In genomic region chr4:155283001-155283503, GRCm38 (mm10) we compare ENCODE assay signal across 9 mouse cellular contexts. TPM values are rescaled to one million over a fixed set of nuclear protein-coding genes. Genes with fewer than 3 reads are reported as not detected.
DNase-seq lines count a peak whose midpoint lies in the region; ATAC-seq and TF ChIP-seq lines count a peak whose summit lies in the region.
"Had no signal": no experiment of that assay in that cellular context is flagged by ENCODE, and none has a peak within 500 bp of the region (broad histone marks: within the 10 kb centered on the region; RNA-seq: fewer than 3 reads in every experiment).

No protein-coding gene starts in this region.

- peaks cover 59% of the 10 kb centered on the region for H3K27me3 ChIP-seq in megakaryocyte, embryonic 14.5 days (replicated peaks)
- H3K27me3 ChIP-seq in intestine, embryonic 16.5 days (replicated peaks; ENCODE audit: control insufficient read depth, insufficient read depth, low read length), result no peaks in the 10 kb centered on the region
- no peaks in the 10 kb centered on the region for H3K27me3 ChIP-seq in myocyte (ENCODE audit: control insufficient read depth, insufficient read depth, insufficient read length)
- H3K27me3 ChIP-seq: liver, embryonic 13.5 days had no signal

- H3K9me3 ChIP-seq in megakaryocyte, embryonic 14.5 days, result no peaks in the 10 kb centered on the region
- no peaks in the 10 kb centered on the region for H3K9me3 ChIP-seq in intestine, embryonic 16.5 days (ENCODE audit: control insufficient read depth, low read length)
- H3K9me3 ChIP-seq: liver, embryonic 13.5 days had no signal

- H3K4me3 ChIP-seq in megakaryocyte, embryonic 14.5 days (replicated peaks), result peak overlapping the region; percentile 71
- H3K4me3 ChIP-seq in intestine, embryonic 16.5 days (ENCODE audit: low read length), result peak overlapping the region; percentile 13; the same call in 1 of the 2 replicates
- no peak overlapping the region for H3K4me3 ChIP-seq in myocyte
- H3K4me3 ChIP-seq: liver, embryonic 13.5 days had no signal

- H3ac ChIP-seq in myocyte (ENCODE audit: control insufficient read depth, insufficient read length), result no peak overlapping the region

- DNase-seq in gastrocnemius, postnatal 14 days, result peak; percentile 65
- DNase-seq in right cerebral cortex, postnatal 4 days, result no peak
- no peak for DNase-seq in urinary bladder, adult 18-20 months (ENCODE audit: low spot score in 2 of 2)
- no peak for DNase-seq in layer of hippocampus, adult 18-20 months (ENCODE audit: low spot score in 2 of 2)
- DNase-seq: liver, embryonic 13.5 days had no signal

- TF ChIP-seq POLR2A in myocyte (IDR thresholded peaks at IDR 0.05; ENCODE audit: insufficient read length, low read depth), result no peak

- peak overlapping the region; percentile 80 for H3K27ac ChIP-seq in intestine, embryonic 16.5 days (ENCODE audit: low read length)
- H3K27ac ChIP-seq: liver, embryonic 13.5 days had no signal

- ATAC-seq in megakaryocyte, adult 5-6 weeks (ENCODE audit: poor library complexity, severe bottlenecking), result no peak
- peak; percentile 41; the same call in 1 of the 2 replicates for ATAC-seq in intestine, embryonic 16.5 days

- 0 out of 2 replicates have a peak overlapping the region, but pooled peaks have one; percentile 17 for H3K9ac ChIP-seq in intestine, embryonic 16.5 days (ENCODE audit: low read depth, low read length)
- H3K9ac ChIP-seq: liver, embryonic 13.5 days had no signal

- WGBS in intestine, embryonic 16.5 days, result 25% methylated on average over 11 of the region's 11 CpGs

- peaks cover 52% of the 10 kb centered on the region for H3K4me1 ChIP-seq in megakaryocyte, embryonic 14.5 days
- peaks cover 33% of the 10 kb centered on the region for H3K4me1 ChIP-seq in intestine, embryonic 16.5 days (ENCODE audit: control insufficient read depth, insufficient read depth, low read length)

- H3K79me2 ChIP-seq in myocyte (ENCODE audit: control insufficient read depth, insufficient read depth), result no peaks in the 10 kb centered on the region

- intact Hi-C loops in gastrocnemius, postnatal 14 days (cut with DNase I; ENCODE audit: low total_unique reads), result no loop called here

- no peaks in the 10 kb centered on the region for H3K36me3 ChIP-seq in megakaryocyte, embryonic 14.5 days (replicated peaks; ENCODE audit: low read length)
- no peaks in the 10 kb centered on the region for H3K36me3 ChIP-seq in intestine, embryonic 16.5 days (ENCODE audit: control insufficient read depth, insufficient read depth, low read length)
- H3K36me3 ChIP-seq in myocyte (ENCODE audit: control insufficient read depth, insufficient read depth), result no peaks in the 10 kb centered on the region
- H3K36me3 ChIP-seq: liver, embryonic 13.5 days had no signal

- peak overlapping the region; percentile 11; the same call in 1 of the 2 replicates for H3K4me2 ChIP-seq in intestine, embryonic 16.5 days (ENCODE audit: low read depth, low read length)
- peak overlapping the region; percentile 83 for H3K4me2 ChIP-seq in myocyte (ENCODE audit: low read depth)
- H3K4me2 ChIP-seq: liver, embryonic 13.5 days had no signal

TF ChIP-seq in myocyte, 11 proteins besides CTCF, POLR2A, EP300 and RAD21:
- TF ChIP-seq CEBPB (IDR thresholded peaks at IDR 0.05; ENCODE audit: insufficient read depth, poor library complexity, severe bottlenecking) (no peak), SRF (IDR thresholded peaks at IDR 0.05; ENCODE audit: control insufficient read depth, insufficient read length, low read depth) (no peak), POLR2AphosphoS2 (IDR thresholded peaks at IDR 0.05; ENCODE audit: insufficient read length, low read depth) (no peak), USF1 (IDR thresholded peaks at IDR 0.05; ENCODE audit: low read depth) (peak; percentile 70), E2F4 (IDR thresholded peaks at IDR 0.05; ENCODE audit: insufficient read depth) (no peak)
TF ChIP-seq in myocyte: peak in this region for 1.

RNA-seq across cellular contexts. Expression of gene Faap20, which starts 33.5 kb away (rescaled TPM):
- 51.4 and 87.5 TPM in 2 replicates for polyA plus RNA-seq in megakaryocyte, embryonic 14.5 days (2012; ENCODE audit: insufficient read depth, low replicate concordance)
- 32.6 and 34.2 TPM in 2 replicates for total RNA-seq in megakaryocyte, adult 5-6 weeks (2015)
- 11.7 and 18.3 TPM in 2 replicates for total RNA-seq in megakaryocyte, adult 5-6 weeks (2017)
- total RNA-seq in gastrocnemius, postnatal 14 days (2021), result 10 to 100 TPM; 11.9 to 15.3 TPM
- 60.3 and 70.4 TPM in 2 replicates for polyA plus RNA-seq in intestine, embryonic 16.5 days (2015; fragmentation: Nextera tagmentation; extraction: Ambion mirVana)
- 40.4 TPM for polyA plus RNA-seq in myocyte (2012; fragmentation: generic; extraction: Trizol)
- total RNA-seq in layer of hippocampus, adult 18-20 months (2021), result 10 to 100 TPM; 27.5 to 31.8 TPM
